Mouse (Mus musculus) heart, embryonic 15.5 days (tissue): Measurements from ENCODE around the gene Olfr633. TPM values are rescaled to one million over a fixed set of nuclear protein-coding genes. Genes with fewer than 3 reads are reported as not detected.
A peak's percentile ranks its signal among the peaks of the same experiment; 100 is the strongest.
"Not testable (repeated sequence)": the region's sequence is repeated elsewhere in the genome, so short reads cannot be mapped to it uniquely, and the experiment has no call there.

Source experiments
- ATAC-seq: fragments of 200-750 bp; cut with Nextera tagmentation; replicated peaks from 2 replicates; pipeline ENCODE4 v1.8.0; 2017; ENCODE audit warnings: low read depth, moderate TSS enrichment; ENCODE audit not compliant: insufficient number of reproducible peaks, insufficient read depth, low FRiP score
- H3K27ac ChIP-seq: fragments of 300-500 bp; sonication (generic); 2 replicates; pipeline ENCODE4 v1.5.1; 2015; ENCODE audit warnings: mild to moderate bottlenecking, inconsistent platforms
- H3K27me3 ChIP-seq: fragments of 300-500 bp; sonication (generic); 2 replicates; pipeline ENCODE4 v1.6.1; 2015; ENCODE audit warnings: inconsistent platforms
- H3K36me3 ChIP-seq: fragments of 300-500 bp; sonication (generic); 2 replicates; pipeline ENCODE4 v1.6.1; 2015; ENCODE audit warnings: mild to moderate bottlenecking, inconsistent platforms
- H3K4me1 ChIP-seq: fragments of 300-500 bp; sonication (generic); replicated peaks from 2 replicates; pipeline ENCODE4 v1.6.1; 2015; ENCODE audit warnings: inconsistent platforms
- H3K4me2 ChIP-seq: fragments of 300-500 bp; sonication (generic); 2 replicates; pipeline ENCODE4 v1.6.1; 2015; ENCODE audit warnings: inconsistent platforms, mild to moderate bottlenecking, moderate library complexity
- H3K4me3 ChIP-seq: fragments of 300-500 bp; sonication (generic); 2 replicates; pipeline ENCODE4 v1.5.1; 2015; ENCODE audit warnings: mild to moderate bottlenecking, inconsistent platforms
- H3K9ac ChIP-seq: fragments of 300-500 bp; sonication (generic); 2 replicates; pipeline ENCODE4 v1.6.1; 2015; ENCODE audit warnings: mild to moderate bottlenecking, inconsistent platforms
- H3K9me3 ChIP-seq: fragments of 300-500 bp; sonication (generic); replicated peaks from 2 replicates; pipeline ENCODE4 v1.6.1; 2016; ENCODE audit warnings: inconsistent platforms
- WGBS: fragments of 180-500 bp; shearing (Covaris S2); methylation state at CpG from one replicate; pipeline ENCODE4 v1.1.7; 2015; ENCODE audit warnings: mixed read lengths; 5-methylcytosine and 5-hydroxymethylcytosine counted together
- polyA plus RNA-seq: library from polyadenylated mRNA; unstranded; fragments of >200 nt; fragmentation: Nextera tagmentation; extraction: Ambion mirVana; gene quantifications from 2 replicates; pipeline ENCODE4 v1.2.1, GENCODE M21; 2015

Olfr633 gene
- polyA plus RNA-seq: not detected in 2 replicates

DNA sequence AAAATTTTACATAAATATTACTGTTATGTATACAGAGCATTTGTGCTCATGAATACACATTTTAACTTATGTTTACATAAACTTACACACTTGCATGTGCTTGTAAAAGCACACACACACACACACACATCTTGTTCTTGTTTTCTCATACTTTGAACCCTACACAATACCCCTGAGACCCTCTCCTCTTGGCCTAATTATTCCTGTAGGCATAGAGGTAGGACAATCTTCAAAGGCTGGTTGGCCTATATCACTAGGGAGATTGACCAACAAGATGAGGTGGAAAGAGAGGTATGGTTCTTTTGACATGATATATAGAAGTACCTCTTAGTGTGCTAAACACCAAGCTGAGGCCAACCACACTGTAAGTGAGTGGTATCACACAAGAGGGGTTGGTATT, at the start of gene Olfr633:
Gene Olfr633, plus strand, starts transcription at position 301 of the 400 bp plus-strand sequence.
- Histone ChIP-seq H3K36me3 (no peaks in the 10 kb centered on the region), H3K4me3 (no peak within 1 kb of the TSS), H3K27me3 (no peaks in the 10 kb centered on the region), H3K4me1 (no peaks in the 10 kb centered on the region), H3K27ac (no peak within 1 kb of the TSS), H3K4me2 (no peak within 1 kb of the TSS), H3K9me3 (no peaks in the 10 kb centered on the region), H3K9ac (no peak within 1 kb of the TSS)
- ATAC-seq: no peak

GRCm38 (mm10) chr7:103903187-103903586, 41.0 kb upstream of the Olfr633 start, which contains the start of gene Olfr65:
Gene Olfr65, plus strand, starts transcription at chr7:103903487.
- H3K4me1 ChIP-seq: no peaks in the 10 kb centered on the region

DNA sequence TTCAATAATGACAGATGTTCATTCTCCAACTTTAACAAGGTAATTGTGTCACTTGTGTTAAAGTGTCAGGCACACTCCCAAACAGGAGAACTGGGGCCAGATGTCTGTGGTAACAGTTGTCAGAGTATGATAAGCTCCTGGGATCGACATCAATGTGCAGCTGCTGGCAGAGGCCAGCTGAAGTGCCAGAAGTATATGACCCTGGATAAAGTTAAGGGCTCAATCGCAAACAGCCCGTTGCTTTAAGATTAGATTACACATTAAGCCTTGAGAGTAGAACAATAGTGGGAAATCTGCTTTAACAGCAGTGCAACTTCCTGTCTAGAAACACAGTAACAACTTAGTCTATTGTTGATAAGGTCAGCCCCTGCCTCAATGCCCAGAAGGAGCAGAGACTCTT, 34.2 kb upstream of the Olfr633 start:
- ATAC-seq: peak; percentile 80
- Histone ChIP-seq H3K36me3 (no peaks in the 10 kb centered on the region), H3K27ac (no peak overlapping the region; the same call in 1 of the 2 replicates), H3K4me3 (no peak overlapping the region), H3K9me3 (no peaks in the 10 kb centered on the region), H3K9ac (no peak overlapping the region), H3K4me1 (peaks cover 8% of the 10 kb centered on the region), H3K4me2 (no peak overlapping the region), H3K27me3 (no peaks in the 10 kb centered on the region)
- 6% methylated on average over 3 of the region's 3 CpGs for WGBS

More at GRCm38 (mm10) chr7:103903187-103903586, 41.0 kb upstream of the Olfr633 start, which contains the start of gene Olfr65:
- Histone ChIP-seq H3K4me2 (no peak within 1 kb of the TSS), H3K27me3 (no peaks in the 10 kb centered on the region), H3K27ac (no peak within 1 kb of the TSS), H3K4me3 (no peak within 1 kb of the TSS), H3K9ac (no peak within 1 kb of the TSS), H3K9me3 (no peaks in the 10 kb centered on the region), H3K36me3 (no peaks in the 10 kb centered on the region)
- WGBS: 59% methylated on average over 2 of the region's 2 CpGs
- no peak for ATAC-seq

DNA sequence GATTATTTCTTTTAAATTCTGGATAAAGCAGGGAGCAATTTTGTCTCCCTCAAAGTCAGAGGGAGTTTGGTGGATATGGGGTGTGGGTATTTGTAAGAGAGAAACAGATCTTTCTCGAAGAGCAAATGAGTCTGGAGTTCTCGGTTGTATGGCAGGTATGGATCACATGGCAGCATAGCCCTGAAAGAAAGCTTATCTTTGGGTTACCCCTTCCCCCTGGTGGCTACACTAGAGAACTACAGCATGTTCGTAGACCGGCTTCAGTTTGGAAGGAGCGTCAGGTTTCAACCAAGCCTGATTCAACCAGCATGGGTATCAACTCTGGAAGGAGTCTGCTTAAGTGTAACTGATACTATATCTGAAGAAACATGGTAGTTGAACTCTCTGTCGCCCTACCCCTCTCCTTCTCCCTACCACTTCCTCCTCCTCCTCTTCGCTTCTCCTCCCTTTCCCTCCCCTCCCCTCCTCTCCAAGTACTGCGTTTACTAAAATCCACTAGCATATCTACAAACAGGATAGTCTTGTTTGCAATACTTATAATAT, 31.2 kb upstream of the Olfr633 start:
- no peak overlapping the region for H3K4me3 ChIP-seq
- ATAC-seq: no peak
- no peak overlapping the region for H3K9ac ChIP-seq
- 39% methylated on average over 8 of the region's 8 CpGs for WGBS
- peaks cover 8% of the 10 kb centered on the region for H3K4me1 ChIP-seq
- H3K36me3 ChIP-seq: no peaks in the 10 kb centered on the region
- H3K27ac ChIP-seq: no peak overlapping the region
- H3K9me3 ChIP-seq: no peaks in the 10 kb centered on the region
- no peak overlapping the region for H3K4me2 ChIP-seq
- no peaks in the 10 kb centered on the region for H3K27me3 ChIP-seq

GRCm38 (mm10) chr7:103915338-103915737, 28.9 kb upstream of the Olfr633 start:
- no peaks in the 10 kb centered on the region for H3K9me3 ChIP-seq
- no peak overlapping the region for H3K9ac ChIP-seq
- H3K4me1 ChIP-seq: no peaks in the 10 kb centered on the region
- no peaks in the 10 kb centered on the region for H3K36me3 ChIP-seq
- no peaks in the 10 kb centered on the region for H3K27me3 ChIP-seq
- no peak for ATAC-seq
- no peak overlapping the region for H3K4me3 ChIP-seq
- no peak overlapping the region for H3K4me2 ChIP-seq
- H3K27ac ChIP-seq: no peak overlapping the region

- Histone ChIP-seq H3K27me3 (no peaks in the 10 kb centered on the region), H3K4me1 (no peaks in the 10 kb centered on the region)
- ATAC-seq: no peak
These were observed 15.7 kb upstream of the Olfr633 start, which contains the start of gene Olfr631 for GRCm38 (mm10) chr7:103928525-103928924. Gene Olfr631, plus strand, starts transcription at chr7:103928825.

GRCm38 (mm10) chr7:103934264-103934663, 10.0 kb upstream of the Olfr633 start, which contains the start of gene Olfr632:
Gene Olfr632, plus strand, starts transcription at chr7:103934347.
- no peaks in the 10 kb centered on the region for H3K27me3 ChIP-seq
- no peak for ATAC-seq
- no peaks in the 10 kb centered on the region for H3K36me3 ChIP-seq
- no peaks in the 10 kb centered on the region for H3K4me1 ChIP-seq
- H3K4me3 ChIP-seq: no peak within 1 kb of the TSS
- no peak within 1 kb of the TSS for H3K9ac ChIP-seq
- no peak within 1 kb of the TSS for H3K27ac ChIP-seq
- H3K4me2 ChIP-seq: no peak within 1 kb of the TSS
- WGBS: 57% methylated on average over 2 of the region's 2 CpGs
- H3K9me3 ChIP-seq: no peaks in the 10 kb centered on the region

More at GRCm38 (mm10) chr7:103928525-103928924, 15.7 kb upstream of the Olfr633 start, which contains the start of gene Olfr631:
- H3K4me2 ChIP-seq: no peak within 1 kb of the TSS
- no peaks in the 10 kb centered on the region for H3K9me3 ChIP-seq
- no peak within 1 kb of the TSS for H3K4me3 ChIP-seq
- no peak within 1 kb of the TSS for H3K9ac ChIP-seq
- no peak within 1 kb of the TSS for H3K27ac ChIP-seq
- H3K36me3 ChIP-seq: no peaks in the 10 kb centered on the region

DNA sequence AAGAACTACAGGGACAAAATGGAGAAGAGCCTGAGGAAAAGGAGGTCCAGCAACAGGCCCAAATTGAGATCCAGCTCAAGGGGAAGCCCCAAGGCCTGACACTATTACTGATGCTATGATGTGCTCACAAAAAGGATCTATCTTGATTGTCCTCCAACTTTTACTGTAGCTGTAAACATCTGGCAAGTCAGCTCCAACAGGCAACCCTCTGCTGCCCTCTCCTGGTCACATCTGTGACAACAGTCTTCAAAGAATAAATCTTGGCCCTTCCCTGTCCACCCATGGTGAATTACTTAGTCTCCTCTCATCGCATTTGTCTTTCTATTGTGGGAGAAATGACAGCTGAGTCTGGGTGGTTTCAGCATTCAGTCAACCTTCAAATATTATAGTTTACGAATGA, 1.5 kb upstream of the Olfr633 start:
- no peak for ATAC-seq
- no peak overlapping the region for H3K4me2 ChIP-seq
- no peak overlapping the region for H3K4me3 ChIP-seq
- no peaks in the 10 kb centered on the region for H3K9me3 ChIP-seq
- 21% methylated on average over 2 of the region's 2 CpGs for WGBS
- no peaks in the 10 kb centered on the region for H3K36me3 ChIP-seq
- no peaks in the 10 kb centered on the region for H3K4me1 ChIP-seq
- no peak overlapping the region for H3K27ac ChIP-seq
- H3K27me3 ChIP-seq: no peaks in the 10 kb centered on the region
- no peak overlapping the region for H3K9ac ChIP-seq

DNA sequence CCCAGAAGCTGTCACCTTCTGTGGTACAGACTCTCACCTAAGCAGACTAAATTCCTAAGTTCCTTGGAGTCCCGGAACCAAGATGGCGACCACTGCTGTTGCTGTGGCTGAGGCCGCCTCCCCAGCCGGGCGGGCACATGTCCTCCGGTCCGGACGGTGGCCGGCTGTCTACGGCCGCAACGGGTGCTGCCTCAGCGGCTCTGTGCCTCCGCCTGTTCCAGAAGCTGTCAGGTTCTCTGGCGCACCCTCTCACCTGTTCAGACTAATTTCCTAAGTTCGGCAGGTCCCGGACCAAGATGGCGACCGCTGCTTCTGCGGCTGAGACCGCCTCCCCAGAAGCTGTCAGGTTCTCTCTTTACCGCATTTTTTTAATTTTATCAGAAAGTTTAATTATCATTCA, 22.6 kb downstream of the Olfr633 start:
- not testable (repeated sequence) for H3K9me3 ChIP-seq, H3K27ac ChIP-seq, ATAC-seq, H3K27me3 ChIP-seq, H3K4me1 ChIP-seq, H3K36me3 ChIP-seq, H3K4me2 ChIP-seq, H3K4me3 ChIP-seq, H3K9ac ChIP-seq
- WGBS: 90% methylated on average over 22 of the region's 22 CpGs

DNA sequence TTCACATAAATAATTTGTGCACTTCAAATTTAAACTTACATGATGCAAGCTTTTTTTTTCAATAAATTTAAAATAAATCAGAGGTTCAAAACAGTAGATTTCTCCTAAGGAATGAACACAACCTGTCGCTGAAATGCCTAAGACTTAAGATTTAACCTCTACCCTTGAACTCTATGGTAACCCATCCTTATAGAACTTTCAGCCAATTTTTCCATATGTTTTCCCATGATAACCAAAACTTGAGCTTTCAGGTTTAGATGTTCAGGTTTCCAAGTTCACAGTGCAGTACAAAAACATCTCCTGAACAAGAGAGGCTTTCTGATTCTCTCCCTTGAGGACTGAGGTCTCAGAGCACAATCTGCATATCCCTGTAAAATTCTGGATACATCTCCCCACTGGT, 26.6 kb downstream of the Olfr633 start, which contains the start of gene Olfr635:
Gene Olfr635, plus strand, starts transcription at position 301 of the 400 bp plus-strand sequence.
- WGBS: 76% methylated on average over 1 of the region's 1 CpGs
- no peaks in the 10 kb centered on the region for H3K36me3 ChIP-seq
- no peaks in the 10 kb centered on the region for H3K27me3 ChIP-seq

DNA sequence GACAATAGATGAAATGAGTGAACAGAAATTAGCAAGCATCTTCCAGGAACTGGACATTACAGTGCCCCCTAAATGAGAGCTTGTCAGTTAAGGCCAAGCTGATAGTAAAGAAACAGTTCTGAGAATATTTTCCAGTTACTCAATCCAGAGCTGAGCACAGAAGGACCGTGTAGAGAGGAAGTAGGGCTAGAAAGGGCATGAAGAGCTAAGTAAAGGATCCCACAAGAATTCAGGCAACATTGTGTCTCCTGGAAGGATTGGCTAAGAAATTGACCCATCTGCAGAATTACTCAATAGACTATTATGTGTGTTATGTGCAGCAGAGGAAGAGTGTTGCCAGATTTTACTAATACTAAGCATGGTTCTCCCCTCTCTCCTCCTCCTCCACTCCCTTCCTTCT, 27.5 kb downstream of the Olfr633 start:
- WGBS: 48% methylated on average over 1 of the region's 1 CpGs
- no peak overlapping the region for H3K4me2 ChIP-seq
- H3K4me1 ChIP-seq: no peaks in the 10 kb centered on the region
- H3K9me3 ChIP-seq: no peaks in the 10 kb centered on the region
- H3K36me3 ChIP-seq: no peaks in the 10 kb centered on the region
- H3K27ac ChIP-seq: no peak overlapping the region
- no peak for ATAC-seq
- H3K9ac ChIP-seq: no peak overlapping the region
- H3K4me3 ChIP-seq: no peak overlapping the region
- no peaks in the 10 kb centered on the region for H3K27me3 ChIP-seq

More for the DNA sequence above, 26.6 kb downstream of the Olfr633 start, which contains the start of gene Olfr635:
- ATAC-seq: no peak
- no peaks in the 10 kb centered on the region for H3K9me3 ChIP-seq
- no peak within 1 kb of the TSS for H3K4me2 ChIP-seq
- H3K27ac ChIP-seq: no peak within 1 kb of the TSS
- H3K4me1 ChIP-seq: no peaks in the 10 kb centered on the region
- H3K9ac ChIP-seq: no peak within 1 kb of the TSS
- no peak within 1 kb of the TSS for H3K4me3 ChIP-seq

DNA sequence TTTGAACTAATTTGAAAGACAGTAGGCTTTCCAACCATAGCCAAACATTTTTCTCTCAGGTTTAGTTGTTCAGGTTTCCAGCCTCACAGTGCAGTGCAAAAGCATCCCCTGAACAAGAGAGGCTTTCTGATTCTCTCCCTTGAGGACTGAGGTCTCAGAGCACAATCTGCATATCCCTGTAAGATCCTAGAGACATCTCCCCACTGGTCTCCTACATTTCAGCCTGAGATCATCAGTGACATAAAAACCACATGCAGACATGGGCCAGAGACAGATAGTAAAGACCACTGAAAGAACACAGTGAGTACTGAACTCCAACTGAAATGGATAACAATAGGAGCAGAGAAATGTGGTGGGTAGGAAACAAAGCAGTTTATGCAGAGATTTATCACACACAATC, 54.2 kb downstream of the Olfr633 start, which contains the start of gene Olfr638:
Gene Olfr638, plus strand, starts transcription at position 301 of the 400 bp plus-strand sequence.
- Histone ChIP-seq H3K4me3 (no peak within 1 kb of the TSS), H3K27ac (no peak within 1 kb of the TSS), H3K36me3 (no peaks in the 10 kb centered on the region), H3K27me3 (no peaks in the 10 kb centered on the region), H3K9ac (no peak within 1 kb of the TSS), H3K4me2 (no peak within 1 kb of the TSS), H3K4me1 (no peaks in the 10 kb centered on the region), H3K9me3 (no peaks in the 10 kb centered on the region)
- no peak for ATAC-seq
